Mouse (Mus musculus): ENCODE results near the gene Aff3. TPM values are rescaled to one million over a fixed set of nuclear protein-coding genes. Genes with fewer than 3 reads are reported as not detected.

Aff3 gene
- polyA plus RNA-seq, 1 experiment from 2014 or later, result 4.7 TPM

GRCm38 (mm10) chr1:38685706-38686105 lies 21.0 kb upstream of the Aff3 start:
- 82% methylated on average over 5 of the region's 5 CpGs for WGBS
- Histone ChIP-seq H3K36me3 (ENCODE audit: control insufficient read depth, insufficient read depth, low read length) (no peaks in the 10 kb centered on the region), H3K4me1 (replicated peaks; ENCODE audit: control insufficient read depth, insufficient read depth, low read length) (no peaks in the 10 kb centered on the region), H3K9me3 (ENCODE audit: control insufficient read depth, low read length) (no peaks in the 10 kb centered on the region), H3K27me3 (replicated peaks; ENCODE audit: control insufficient read depth, insufficient read depth, low read length) (no peaks in the 10 kb centered on the region), H3K4me3 (ENCODE audit: low read depth, low read length) (no peak overlapping the region), H3K9ac (ENCODE audit: low read depth, low read length) (no peak overlapping the region), H3K4me2 (no peak overlapping the region), H3K27ac (ENCODE audit: low read depth, low read length) (no peak overlapping the region)
- ATAC-seq (replicated peaks; ENCODE audit: low FRiP score) (no peak), DNase-seq (ENCODE audit: low spot score) (no peak)

- DNase-seq (ENCODE audit: low spot score) (no peak), ATAC-seq (replicated peaks; ENCODE audit: low FRiP score) (no peak)
- Histone ChIP-seq H3K36me3 (ENCODE audit: control insufficient read depth, insufficient read depth, low read length) (no peaks in the 10 kb centered on the region), H3K4me2 (no peak overlapping the region), H3K9me3 (ENCODE audit: control insufficient read depth, low read length) (no peaks in the 10 kb centered on the region), H3K9ac (ENCODE audit: low read depth, low read length) (no peak overlapping the region), H3K4me3 (ENCODE audit: low read depth, low read length) (no peak overlapping the region), H3K27me3 (replicated peaks; ENCODE audit: control insufficient read depth, insufficient read depth, low read length) (no peaks in the 10 kb centered on the region), H3K4me1 (replicated peaks; ENCODE audit: control insufficient read depth, insufficient read depth, low read length) (no peaks in the 10 kb centered on the region), H3K27ac (ENCODE audit: low read depth, low read length) (no peak overlapping the region)
- 70% methylated on average over 10 of the region's 10 CpGs for WGBS
Measured at GRCm38 (mm10) chr1:38683158-38683721, 18.5 kb upstream of the Aff3 start.

- no peak for DNase-seq (ENCODE audit: low spot score)
- ATAC-seq (replicated peaks; ENCODE audit: low FRiP score), result no peak
- no peaks in the 10 kb centered on the region for H3K4me1 ChIP-seq (replicated peaks; ENCODE audit: control insufficient read depth, insufficient read depth, low read length)
- H3K27ac ChIP-seq (ENCODE audit: low read depth, low read length), result no peak overlapping the region
- no peak overlapping the region for H3K4me2 ChIP-seq
- no peak overlapping the region for H3K9ac ChIP-seq (ENCODE audit: low read depth, low read length)
- H3K36me3 ChIP-seq (ENCODE audit: control insufficient read depth, insufficient read depth, low read length), result no peaks in the 10 kb centered on the region
- no peaks in the 10 kb centered on the region for H3K9me3 ChIP-seq (ENCODE audit: control insufficient read depth, low read length)
- 78% methylated on average over 8 of the region's 8 CpGs for WGBS
- no peaks in the 10 kb centered on the region for H3K27me3 ChIP-seq (replicated peaks; ENCODE audit: control insufficient read depth, insufficient read depth, low read length)
- H3K4me3 ChIP-seq (ENCODE audit: low read depth, low read length), result no peak overlapping the region
Measured at GRCm38 (mm10) chr1:38679890-38680289, 15.1 kb upstream of the Aff3 start.

- no peak overlapping the region for H3K4me2 ChIP-seq
- H3K4me3 ChIP-seq (ENCODE audit: low read depth, low read length), result no peak overlapping the region
- no peak overlapping the region for H3K27ac ChIP-seq (ENCODE audit: low read depth, low read length)
- ATAC-seq (replicated peaks; ENCODE audit: low FRiP score) (no peak), DNase-seq (ENCODE audit: low spot score) (no peak)
- no peaks in the 10 kb centered on the region for H3K27me3 ChIP-seq (replicated peaks; ENCODE audit: control insufficient read depth, insufficient read depth, low read length)
- no peaks in the 10 kb centered on the region for H3K36me3 ChIP-seq (ENCODE audit: control insufficient read depth, insufficient read depth, low read length)
- WGBS, result 61% methylated on average over 3 of the region's 3 CpGs
- H3K9me3 ChIP-seq (ENCODE audit: control insufficient read depth, low read length), result no peaks in the 10 kb centered on the region
- H3K4me1 ChIP-seq (replicated peaks; ENCODE audit: control insufficient read depth, insufficient read depth, low read length), result no peaks in the 10 kb centered on the region; the same call in 1 of the 2 replicates
- no peak overlapping the region for H3K9ac ChIP-seq (ENCODE audit: low read depth, low read length)
Measured at GRCm38 (mm10) chr1:38671756-38672155, 7.0 kb upstream of the Aff3 start.

GRCm38 (mm10) chr1:38671019-38671418 lies 6.3 kb upstream of the Aff3 start:
- Histone ChIP-seq H3K4me2 (no peak overlapping the region), H3K4me1 (replicated peaks; ENCODE audit: control insufficient read depth, insufficient read depth, low read length) (no peaks in the 10 kb centered on the region; the same call in 1 of the 2 replicates), H3K27ac (ENCODE audit: low read depth, low read length) (no peak overlapping the region), H3K36me3 (ENCODE audit: control insufficient read depth, insufficient read depth, low read length) (no peaks in the 10 kb centered on the region), H3K4me3 (ENCODE audit: low read depth, low read length) (no peak overlapping the region), H3K27me3 (replicated peaks; ENCODE audit: control insufficient read depth, insufficient read depth, low read length) (no peaks in the 10 kb centered on the region), H3K9me3 (ENCODE audit: control insufficient read depth, low read length) (no peaks in the 10 kb centered on the region), H3K9ac (ENCODE audit: low read depth, low read length) (no peak overlapping the region)
- WGBS, result 71% methylated on average over 5 of the region's 5 CpGs
- DNase-seq (ENCODE audit: low spot score) (no peak), ATAC-seq (replicated peaks; ENCODE audit: low FRiP score) (no peak)

GRCm38 (mm10) chr1:38668327-38668726 lies 3.6 kb upstream of the Aff3 start:
- H3K27me3 ChIP-seq (replicated peaks; ENCODE audit: control insufficient read depth, insufficient read depth, low read length), result no peaks in the 10 kb centered on the region
- ATAC-seq (replicated peaks; ENCODE audit: low FRiP score) (no peak), DNase-seq (ENCODE audit: low spot score) (no peak)
- H3K4me2 ChIP-seq, result no peak overlapping the region
- no peaks in the 10 kb centered on the region for H3K36me3 ChIP-seq (ENCODE audit: control insufficient read depth, insufficient read depth, low read length)
- no peak overlapping the region for H3K4me3 ChIP-seq (ENCODE audit: low read depth, low read length)
- no peaks in the 10 kb centered on the region for H3K9me3 ChIP-seq (ENCODE audit: control insufficient read depth, low read length)
- H3K4me1 ChIP-seq (replicated peaks; ENCODE audit: control insufficient read depth, insufficient read depth, low read length), result no peaks in the 10 kb centered on the region; the same call in 1 of the 2 replicates
- H3K9ac ChIP-seq (ENCODE audit: low read depth, low read length), result no peak overlapping the region
- WGBS, result 67% methylated on average over 10 of the region's 10 CpGs
- no peak overlapping the region for H3K27ac ChIP-seq (ENCODE audit: low read depth, low read length)

GRCm38 (mm10) chr1:38667892-38668291 lies 3.1 kb upstream of the Aff3 start:
- Histone ChIP-seq H3K36me3 (ENCODE audit: control insufficient read depth, insufficient read depth, low read length) (no peaks in the 10 kb centered on the region), H3K27me3 (replicated peaks; ENCODE audit: control insufficient read depth, insufficient read depth, low read length) (no peaks in the 10 kb centered on the region), H3K4me2 (no peak overlapping the region), H3K9ac (ENCODE audit: low read depth, low read length) (no peak overlapping the region), H3K9me3 (ENCODE audit: control insufficient read depth, low read length) (no peaks in the 10 kb centered on the region), H3K4me3 (ENCODE audit: low read depth, low read length) (no peak overlapping the region), H3K27ac (ENCODE audit: low read depth, low read length) (no peak overlapping the region), H3K4me1 (replicated peaks; ENCODE audit: control insufficient read depth, insufficient read depth, low read length) (no peaks in the 10 kb centered on the region; the same call in 1 of the 2 replicates)
- DNase-seq (ENCODE audit: low spot score) (no peak), ATAC-seq (replicated peaks; ENCODE audit: low FRiP score) (no peak)
- 59% methylated on average over 9 of the region's 9 CpGs for WGBS

GRCm38 (mm10) chr1:38666766-38667118 lies 2.0 kb upstream of the Aff3 start:
- Histone ChIP-seq H3K36me3 (ENCODE audit: control insufficient read depth, insufficient read depth, low read length) (no peaks in the 10 kb centered on the region), H3K4me3 (ENCODE audit: low read depth, low read length) (no peak overlapping the region), H3K9ac (ENCODE audit: low read depth, low read length) (no peak overlapping the region), H3K27ac (ENCODE audit: low read depth, low read length) (no peak overlapping the region), H3K27me3 (replicated peaks; ENCODE audit: control insufficient read depth, insufficient read depth, low read length) (no peaks in the 10 kb centered on the region), H3K4me2 (no peak overlapping the region), H3K9me3 (ENCODE audit: control insufficient read depth, low read length) (no peaks in the 10 kb centered on the region), H3K4me1 (replicated peaks; ENCODE audit: control insufficient read depth, insufficient read depth, low read length) (no peaks in the 10 kb centered on the region; the same call in 1 of the 2 replicates)
- 89% methylated on average over 10 of the region's 10 CpGs for WGBS
- DNase-seq (ENCODE audit: low spot score), result no peak
- ATAC-seq (replicated peaks; ENCODE audit: low FRiP score), result no peak

- WGBS, result 56% methylated on average over 5 of the region's 5 CpGs
- Histone ChIP-seq H3K27me3 (replicated peaks; ENCODE audit: control insufficient read depth, insufficient read depth, low read length) (no peaks in the 10 kb centered on the region), H3K4me2 (no peak overlapping the region), H3K36me3 (ENCODE audit: control insufficient read depth, insufficient read depth, low read length) (no peaks in the 10 kb centered on the region), H3K27ac (ENCODE audit: low read depth, low read length) (no peak overlapping the region), H3K4me3 (ENCODE audit: low read depth, low read length) (no peak overlapping the region), H3K4me1 (replicated peaks; ENCODE audit: control insufficient read depth, insufficient read depth, low read length) (no peaks in the 10 kb centered on the region; the same call in 1 of the 2 replicates), H3K9ac (ENCODE audit: low read depth, low read length) (no peak overlapping the region), H3K9me3 (ENCODE audit: control insufficient read depth, low read length) (no peaks in the 10 kb centered on the region)
- DNase-seq (ENCODE audit: low spot score) (no peak), ATAC-seq (replicated peaks; ENCODE audit: low FRiP score) (no peak)
Measured at GRCm38 (mm10) chr1:38666111-38666765, 1.5 kb upstream of the Aff3 start.
